Mouse (Mus musculus) spleen, postnatal 36 days (tissue): ENCODE results near the gene Acsf2.
A peak's percentile ranks its signal among the peaks of the same experiment; 100 is the strongest.

Experiments used
- DNase-seq, 2 experiments: peaks; one replicate each; pipeline ENCODE4 v3.0.0; 2022; ENCODE audit warnings: low spot score in 2 of 2, mixed read lengths in 1 of 2

Acsf2 gene

DNA sequence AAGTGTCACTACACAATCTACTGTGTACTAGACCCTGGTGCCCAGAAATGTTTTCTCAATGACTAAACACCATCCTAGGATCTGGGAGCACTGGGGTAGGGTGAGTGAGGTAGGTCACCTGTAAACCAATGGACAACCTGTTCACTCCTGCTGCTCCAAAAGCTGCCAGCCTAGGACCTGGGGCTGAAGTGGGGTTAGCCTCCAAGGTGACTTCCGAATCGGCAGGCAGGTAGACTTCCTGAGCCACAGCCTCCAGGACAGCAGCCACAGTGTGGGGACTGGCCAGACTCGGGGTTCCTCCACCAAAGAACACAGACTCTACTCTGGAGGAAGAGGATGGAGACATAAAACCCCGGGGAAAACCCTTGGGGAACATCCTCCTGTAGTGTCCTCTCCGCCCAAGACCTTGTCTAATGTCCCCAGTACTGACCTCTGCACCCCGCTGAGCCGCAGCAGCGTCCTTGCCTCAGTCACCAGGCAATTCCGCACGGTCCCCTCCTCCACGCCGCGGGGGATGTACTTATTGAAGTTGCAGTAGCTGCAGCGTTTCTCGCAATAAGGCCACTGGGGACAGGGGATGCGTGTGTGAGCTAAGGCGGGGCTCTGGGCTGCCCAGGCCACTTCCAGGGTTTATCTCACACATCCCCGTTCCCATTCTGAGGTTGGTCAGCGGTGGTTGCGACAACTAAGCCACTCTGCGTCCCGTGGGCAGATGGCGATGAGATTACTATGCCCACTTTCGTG lies 53.5 kb downstream of the Acsf2 start:
- peak in 1 of 2 experiments; percentile 18 for DNase-seq

DNA sequence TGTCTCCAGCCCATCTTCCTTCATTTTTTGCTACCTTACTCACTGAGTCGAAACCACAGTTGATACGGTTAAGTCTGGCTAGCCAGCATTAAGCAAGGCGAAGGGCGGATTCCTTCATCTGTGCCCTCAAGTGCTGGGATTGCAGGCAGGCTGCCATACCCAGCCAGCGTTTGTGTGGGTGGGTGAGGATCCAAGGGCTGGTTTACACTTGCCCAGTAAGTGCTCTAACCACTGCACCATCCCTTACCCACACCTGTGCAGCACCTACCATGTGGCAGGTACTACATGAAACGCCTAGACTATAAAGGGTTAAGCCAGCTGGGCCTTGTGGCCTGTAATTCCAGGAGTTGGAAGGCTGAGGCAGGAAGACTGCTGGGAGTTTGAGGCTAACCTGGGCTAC lies 54.4 kb downstream of the Acsf2 start:
- DNase-seq = no peak

DNA sequence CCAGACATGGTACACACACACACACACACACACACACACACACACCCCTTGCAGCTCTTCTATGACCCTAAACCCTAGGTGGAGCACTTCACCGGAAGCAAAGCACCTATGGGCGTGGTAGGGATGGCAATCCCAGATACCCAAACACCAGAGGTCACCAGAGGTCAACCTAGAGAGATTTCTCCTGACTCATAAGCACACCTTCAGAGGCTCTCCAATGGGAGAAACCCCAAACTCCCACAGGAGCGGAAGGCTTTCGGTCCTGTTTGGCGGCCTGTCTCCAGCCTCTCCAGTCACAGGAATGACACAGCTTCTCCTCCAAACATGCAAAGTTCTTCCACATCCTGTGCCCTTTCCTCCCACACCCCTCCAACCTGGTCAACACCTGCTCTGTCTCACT lies 55.3 kb downstream of the Acsf2 start:
- DNase-seq = no peak

DNA sequence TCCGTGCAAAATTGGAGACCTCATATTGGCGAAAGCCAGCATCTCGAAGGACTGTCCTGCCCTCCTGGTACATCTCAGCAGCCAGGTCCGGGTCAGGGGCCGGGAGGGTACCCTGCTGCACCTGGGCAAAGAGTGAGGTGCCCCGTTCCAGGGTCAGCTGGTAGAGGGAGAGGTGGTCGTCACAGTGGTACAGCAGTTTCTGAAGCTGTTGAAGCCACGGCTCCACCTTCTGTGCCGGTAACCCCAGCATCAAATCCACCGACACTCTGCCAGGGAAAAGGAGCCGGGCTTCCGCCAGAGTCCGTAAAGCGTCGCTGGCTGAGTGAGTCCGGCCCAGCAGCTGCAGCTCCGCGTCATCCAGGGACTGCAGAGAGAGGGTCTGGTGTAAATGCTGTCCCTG lies 57.2 kb downstream of the Acsf2 start:
- no peak for DNase-seq

DNA sequence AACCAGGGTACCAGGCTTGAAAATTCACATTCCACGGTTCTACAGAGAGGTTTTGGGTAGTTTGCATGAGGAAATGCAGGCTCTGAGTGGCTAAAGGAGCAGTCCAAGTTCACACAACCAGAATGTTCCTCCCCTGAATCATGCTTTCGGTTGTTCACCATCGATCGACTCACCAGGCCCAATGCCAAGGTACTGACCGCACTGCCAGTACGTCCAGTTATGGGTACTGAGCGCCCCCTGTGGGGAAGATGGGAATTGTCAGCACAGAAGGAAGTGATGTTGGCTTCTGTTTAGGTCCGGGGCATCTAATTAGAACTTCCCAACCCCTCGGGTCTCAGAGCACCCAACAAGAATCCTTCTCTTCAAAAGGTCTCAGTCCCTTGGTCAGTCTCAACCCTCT lies 57.7 kb downstream of the Acsf2 start:
- DNase-seq = peak; percentile 48 to 59

DNA sequence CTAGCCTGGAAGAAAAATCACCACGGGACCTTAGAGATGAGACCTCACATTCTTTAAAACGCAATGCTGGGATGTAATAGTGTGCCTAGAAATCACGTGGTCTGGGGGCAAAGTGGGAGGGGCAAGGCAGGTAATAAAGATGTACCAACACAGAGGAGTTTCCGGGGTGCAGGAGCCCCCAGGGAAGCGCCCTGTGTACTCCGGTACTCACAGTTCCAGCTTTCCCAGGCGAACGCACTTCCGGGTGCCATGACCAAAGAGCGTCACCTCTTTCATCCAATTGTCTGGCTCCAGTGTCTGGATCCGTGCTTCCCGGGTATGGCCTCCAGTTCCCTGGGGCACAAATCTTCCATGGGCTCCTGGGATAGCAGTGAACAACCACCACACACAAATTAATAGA lies 58.3 kb downstream of the Acsf2 start:
- DNase-seq = no peak

DNA sequence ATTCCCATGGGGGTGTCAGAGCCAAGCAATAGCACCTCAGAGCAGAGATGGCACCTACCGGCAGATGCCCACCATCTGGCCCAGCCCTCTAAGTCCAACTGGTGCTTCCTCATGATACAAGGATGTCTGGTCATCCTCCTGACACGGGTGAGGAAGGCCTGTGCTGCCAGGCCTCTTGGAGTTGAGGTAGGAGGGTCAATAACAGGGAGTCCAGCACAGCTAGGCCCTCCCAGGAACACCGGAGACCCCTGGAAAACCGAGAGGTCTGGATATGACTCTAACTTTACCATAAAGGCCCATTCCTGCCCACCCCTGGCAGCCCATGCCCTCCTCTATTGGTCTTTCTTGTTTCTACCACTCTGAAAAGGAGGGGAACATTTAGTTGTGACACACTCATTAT lies 59.3 kb downstream of the Acsf2 start:
- no peak for DNase-seq

DNA sequence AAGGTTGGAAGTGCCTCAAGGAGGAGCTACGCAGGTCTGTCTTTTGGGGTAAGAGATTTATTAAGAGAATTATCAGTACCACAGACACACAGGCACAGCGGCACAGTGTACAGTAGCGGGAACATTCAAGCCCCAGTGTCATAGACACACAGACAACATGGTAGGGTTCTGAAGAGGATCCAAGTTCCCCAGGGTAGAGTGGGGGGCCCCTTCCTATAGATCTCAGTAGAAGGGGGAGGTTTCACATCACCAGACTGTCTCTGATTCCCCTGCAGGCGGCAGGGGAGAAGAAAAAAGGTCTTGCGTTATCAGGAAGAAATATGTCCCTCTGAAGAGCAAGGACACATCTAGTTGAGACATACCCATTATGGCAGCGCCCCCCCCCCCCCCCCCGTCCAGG lies 61.9 kb downstream of the Acsf2 start:
- DNase-seq = no peak

DNA sequence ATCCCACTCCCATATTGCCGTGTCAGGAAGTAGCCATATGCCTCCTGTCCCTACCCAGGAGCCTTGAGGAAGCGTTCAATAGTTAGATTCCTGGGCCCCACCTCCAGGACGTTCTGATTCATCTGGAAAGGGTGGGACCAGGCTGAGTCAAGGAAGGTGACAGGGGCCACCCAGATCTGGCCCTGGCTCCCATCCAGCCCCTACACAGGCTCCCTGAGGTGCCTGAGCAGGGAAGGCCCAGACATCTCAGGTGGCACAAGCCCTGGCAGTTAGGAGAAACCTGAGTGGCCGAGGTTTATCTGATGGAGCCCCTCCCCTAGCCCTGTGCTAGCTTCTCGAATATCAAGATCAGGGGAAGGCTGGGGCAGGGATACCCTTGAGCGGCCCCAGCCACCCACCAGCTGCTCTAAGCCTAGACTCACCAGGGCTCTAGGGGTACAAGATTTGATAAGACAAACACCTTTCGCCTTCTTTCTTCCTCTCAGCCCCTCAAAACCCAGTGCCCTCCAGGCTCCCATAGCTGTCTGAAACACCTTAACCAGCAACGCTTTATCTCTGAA lies 62.9 kb downstream of the Acsf2 start:
- DNase-seq = no peak

DNA sequence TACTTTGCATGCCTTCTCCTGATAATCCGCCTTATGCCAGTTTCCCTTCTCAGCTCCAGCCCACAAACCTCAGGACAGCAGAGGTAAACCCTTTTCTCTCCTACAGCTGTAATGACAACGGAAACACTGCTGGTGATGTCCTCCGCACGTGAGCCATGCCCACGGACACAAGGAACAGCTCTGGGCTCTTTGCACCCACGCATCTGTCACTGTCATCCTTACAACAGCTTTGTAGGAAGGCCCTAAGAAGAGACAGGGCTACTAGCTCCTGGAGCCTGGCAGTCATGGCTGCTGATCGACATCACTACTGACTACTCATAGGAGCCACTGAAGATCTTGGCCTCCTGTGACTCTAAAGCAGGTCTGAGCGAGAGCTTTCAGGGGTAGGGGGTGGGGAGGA lies 68.5 kb downstream of the Acsf2 start:
- no peak for DNase-seq

DNA sequence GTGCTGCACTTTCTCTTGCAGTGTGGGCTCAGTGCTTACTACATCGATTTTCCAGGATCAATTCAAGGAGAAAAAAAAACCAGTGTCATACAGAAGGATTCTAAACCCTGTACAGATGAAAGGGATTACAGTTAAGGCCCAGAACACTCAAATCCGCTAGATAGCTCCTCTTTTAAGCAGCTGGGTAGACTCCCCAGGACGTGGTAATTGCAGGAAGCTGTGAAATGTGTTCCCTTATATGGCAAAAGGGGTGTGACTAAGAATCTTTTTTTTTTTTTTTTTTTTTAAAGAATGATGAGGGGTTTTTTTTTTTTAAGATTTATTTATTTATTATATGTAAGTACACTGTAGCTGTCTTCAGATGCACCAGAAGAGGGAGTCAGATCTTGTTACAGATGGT lies 72.8 kb downstream of the Acsf2 start:
- no peak for DNase-seq

DNA sequence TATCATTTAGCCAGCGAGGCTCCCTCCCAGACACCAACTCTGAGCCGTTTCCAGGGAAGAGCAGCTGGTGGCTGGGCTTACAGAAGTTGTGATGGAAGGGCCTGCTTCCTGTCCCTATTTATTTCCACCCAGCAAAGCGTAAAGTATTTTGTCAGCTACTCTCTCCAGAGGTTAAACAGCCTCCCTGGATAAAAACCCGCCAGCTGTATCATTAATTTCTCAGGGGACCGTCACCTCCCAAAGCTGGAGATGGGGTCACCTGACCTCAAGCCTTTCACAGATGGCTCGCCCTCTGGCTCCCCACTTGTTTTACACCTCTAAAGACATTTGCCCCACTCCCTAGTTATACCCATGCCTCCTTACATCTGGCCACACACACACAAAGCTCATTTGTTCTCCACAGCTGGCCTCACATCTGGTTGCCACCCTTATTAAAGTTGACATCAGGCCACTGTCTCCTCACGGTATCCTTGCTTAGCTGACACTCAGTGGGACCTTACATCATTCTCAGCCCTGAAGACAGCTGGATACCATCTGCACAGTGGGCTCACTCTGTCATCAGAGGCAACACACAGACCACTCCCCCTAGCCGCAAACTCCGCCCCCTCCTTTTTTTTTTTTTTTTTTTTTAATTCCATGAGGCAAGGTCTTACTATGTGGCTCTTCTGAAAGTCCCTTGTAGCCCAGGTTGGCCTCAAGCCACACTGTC lies 75.3 kb downstream of the Acsf2 start:
- no peak for DNase-seq

DNA sequence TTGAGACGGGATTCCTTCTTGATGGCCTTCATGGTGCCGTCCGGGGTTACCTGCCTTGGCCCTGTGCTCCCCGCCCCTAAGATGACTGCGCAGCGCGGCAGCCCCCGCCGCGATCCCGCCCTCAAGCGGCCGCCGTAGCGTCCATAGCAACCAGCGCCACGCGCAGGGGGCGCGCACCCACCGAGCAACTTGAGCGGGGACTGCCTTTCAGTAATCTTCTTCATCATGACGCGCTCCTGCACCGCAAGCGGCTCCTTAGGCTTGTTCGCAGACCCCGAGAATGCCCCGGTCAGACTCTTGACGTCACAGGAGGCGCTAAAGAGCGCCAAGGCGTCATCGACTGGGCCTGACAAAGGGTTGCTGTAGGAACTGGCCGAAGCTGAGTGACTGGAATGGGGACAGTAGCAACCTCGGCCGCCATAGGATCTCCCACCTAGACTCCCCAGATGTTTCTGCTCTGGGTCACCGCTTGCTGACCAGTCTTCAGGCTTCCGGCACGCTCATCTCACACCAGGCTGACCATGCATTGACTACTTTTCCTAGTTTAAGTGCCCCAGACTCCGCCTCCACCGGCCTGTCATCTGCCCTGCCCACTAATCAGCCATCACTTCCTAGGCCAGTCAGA lies 80.3 kb downstream of the Acsf2 start, which contains the start of gene Mycbpap:
Gene Mycbpap, minus strand, starts transcription at position 524 of the 625 bp plus-strand sequence.
- DNase-seq = peak; percentile 13 to 17

DNA sequence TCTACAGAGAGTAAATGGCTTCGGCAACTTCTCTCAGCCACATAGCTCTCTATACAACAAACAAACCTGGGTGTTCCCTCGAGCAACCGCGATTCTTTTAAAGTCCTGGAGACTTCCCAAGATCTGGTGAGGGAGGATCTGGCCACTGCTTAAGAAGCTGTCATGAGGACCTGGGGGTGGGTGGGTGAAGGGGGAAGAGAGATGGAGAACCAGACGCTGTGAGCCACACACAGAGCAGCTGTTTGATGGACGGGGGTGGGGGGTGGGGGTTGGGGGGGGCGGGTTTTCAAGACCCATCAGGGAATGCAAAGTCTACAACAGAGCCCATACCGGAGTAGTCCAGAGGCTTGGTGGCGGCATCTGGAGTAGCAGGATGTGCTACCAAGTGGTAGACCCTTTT lies 88.2 kb downstream of the Acsf2 start:
- DNase-seq = no peak

DNA sequence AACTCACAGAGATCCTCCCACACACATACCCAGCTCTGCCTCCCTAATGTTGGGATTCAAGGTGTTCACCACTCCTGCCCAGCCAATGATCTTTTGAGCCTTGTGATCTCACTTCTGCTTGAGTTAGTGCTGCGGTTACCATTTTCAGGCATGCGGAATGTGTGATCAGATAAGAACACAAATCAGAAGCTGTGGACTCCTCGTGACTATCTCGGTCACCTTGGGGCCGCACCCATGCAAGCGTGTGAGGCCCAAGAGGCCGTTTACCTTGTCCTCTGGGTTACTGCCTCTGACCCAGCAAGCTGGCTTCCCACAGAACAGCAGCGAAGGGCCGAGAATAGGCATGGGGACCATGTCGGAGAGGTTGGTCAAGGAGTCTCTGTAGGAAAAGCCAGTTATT lies 92.7 kb downstream of the Acsf2 start:
- DNase-seq = no peak
